Mouse (Mus musculus): ENCODE results near the gene Olfr912. TPM values are rescaled to one million over a fixed set of nuclear protein-coding genes. Genes with fewer than 3 reads are reported as not detected.

Olfr912 gene
- not detected in 2 replicates for polyA plus RNA-seq (2015; fragmentation: Nextera tagmentation; extraction: Ambion mirVana)

GRCm38 (mm10) chr9:38579878-38580277, at the start of gene Olfr912:
TSS of gene Olfr912 (plus strand) at chr9:38580178.
- ATAC-seq (ENCODE audit: low FRiP score), result no peak
- Histone ChIP-seq H3K9ac (no peak within 1 kb of the TSS), H3K27me3 (no peaks in the 10 kb centered on the region), H3K36me3 (no peaks in the 10 kb centered on the region), H3K4me1 (replicated peaks) (no peaks in the 10 kb centered on the region), H3K4me2 (no peak within 1 kb of the TSS), H3K4me3 (no peak within 1 kb of the TSS), H3K9me3 (no peaks in the 10 kb centered on the region), H3K27ac (no peak within 1 kb of the TSS)
- WGBS, result 86% methylated on average over 1 of the region's 1 CpGs

GRCm38 (mm10) chr9:38537549-38537948, 42.4 kb upstream of the Olfr912 start, which contains the start of gene Olfr910:
TSS of gene Olfr910 (plus strand) at chr9:38537849.
- H3K4me3 ChIP-seq, result no peak within 1 kb of the TSS
- H3K4me2 ChIP-seq, result no peak within 1 kb of the TSS
- no peaks in the 10 kb centered on the region for H3K36me3 ChIP-seq
- H3K9me3 ChIP-seq, result no peaks in the 10 kb centered on the region
- ATAC-seq (ENCODE audit: low FRiP score), result no peak
- no peak within 1 kb of the TSS for H3K27ac ChIP-seq
- H3K27me3 ChIP-seq, result no peaks in the 10 kb centered on the region
- no peak within 1 kb of the TSS for H3K9ac ChIP-seq
- H3K4me1 ChIP-seq (replicated peaks), result no peaks in the 10 kb centered on the region
- WGBS, result 95% methylated on average over 2 of the region's 2 CpGs

DNA sequence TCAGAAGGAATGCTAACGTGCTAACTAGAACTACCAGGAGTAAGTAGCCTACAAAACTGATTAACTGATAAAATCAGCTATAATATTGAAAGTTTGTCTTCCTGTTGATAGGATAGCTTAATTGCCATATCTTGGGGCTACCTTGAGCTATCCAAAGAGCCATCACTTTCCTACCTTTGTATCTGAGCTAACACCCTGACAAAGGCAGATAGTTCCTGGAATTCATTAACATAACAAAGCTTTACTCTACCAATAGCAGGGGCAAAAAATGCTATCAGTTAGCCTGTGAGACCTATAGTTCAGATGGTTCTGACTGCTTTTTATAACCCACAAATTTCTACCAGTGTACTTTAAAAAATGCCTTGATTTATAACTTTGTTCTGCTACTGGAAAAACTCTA, 11.1 kb downstream of the Olfr912 start:
- Histone ChIP-seq H3K27me3 (no peaks in the 10 kb centered on the region), H3K9me3 (no peaks in the 10 kb centered on the region)
- 46% methylated on average over 1 of the region's 1 CpGs for WGBS

DNA sequence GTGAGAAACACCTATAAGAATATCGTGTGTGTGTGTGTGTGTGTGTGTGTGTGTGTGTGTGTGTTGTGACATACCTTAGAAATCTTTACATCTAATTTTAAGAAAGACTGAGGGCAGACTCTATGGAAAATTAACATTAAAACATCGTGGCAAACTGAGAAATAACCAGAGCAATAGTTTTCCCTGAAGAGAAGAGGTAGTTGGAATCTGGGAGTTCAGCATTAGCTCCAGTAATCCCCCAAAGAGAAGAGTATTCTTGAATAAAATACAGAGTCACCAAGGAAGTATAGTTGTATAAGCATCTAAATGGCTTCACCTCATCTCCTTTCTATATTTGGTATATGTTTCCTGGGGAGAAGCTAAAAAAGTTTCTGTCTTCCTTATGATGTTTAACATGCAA, 12.5 kb downstream of the Olfr912 start, which contains the start of gene Olfr913:
Gene Olfr913 (plus strand): TSS at position 301 of the 400 bp plus-strand sequence.
- H3K4me3 ChIP-seq, result no peak within 1 kb of the TSS
- H3K9ac ChIP-seq, result no peak within 1 kb of the TSS
- 57% methylated on average over 2 of the region's 2 CpGs for WGBS
- no peaks in the 10 kb centered on the region for H3K27me3 ChIP-seq
- H3K9me3 ChIP-seq, result no peaks in the 10 kb centered on the region
- ATAC-seq (ENCODE audit: low FRiP score), result no peak
- H3K36me3 ChIP-seq, result no peaks in the 10 kb centered on the region
- no peak within 1 kb of the TSS for H3K27ac ChIP-seq
- no peak within 1 kb of the TSS for H3K4me2 ChIP-seq
- H3K4me1 ChIP-seq (replicated peaks), result no peaks in the 10 kb centered on the region

More for the DNA sequence above, 11.1 kb downstream of the Olfr912 start:
- Histone ChIP-seq H3K9ac (no peak overlapping the region), H3K36me3 (no peaks in the 10 kb centered on the region), H3K27ac (no peak overlapping the region), H3K4me2 (no peak overlapping the region), H3K4me1 (replicated peaks) (no peaks in the 10 kb centered on the region), H3K4me3 (no peak overlapping the region)
- no peak for ATAC-seq (ENCODE audit: low FRiP score)

GRCm38 (mm10) chr9:38604802-38605201, 24.8 kb downstream of the Olfr912 start, which contains the start of gene Olfr914:
TSS of gene Olfr914 (plus strand) at chr9:38605102.
- no peak within 1 kb of the TSS for H3K9ac ChIP-seq
- H3K4me2 ChIP-seq, result no peak within 1 kb of the TSS
- no peak within 1 kb of the TSS for H3K27ac ChIP-seq
- no peak for ATAC-seq (ENCODE audit: low FRiP score)
- H3K4me3 ChIP-seq, result no peak within 1 kb of the TSS
- H3K4me1 ChIP-seq (replicated peaks), result no peaks in the 10 kb centered on the region
- no peaks in the 10 kb centered on the region for H3K9me3 ChIP-seq
- 77% methylated on average over 2 of the region's 2 CpGs for WGBS
- no peaks in the 10 kb centered on the region for H3K27me3 ChIP-seq
- no peaks in the 10 kb centered on the region for H3K36me3 ChIP-seq

DNA sequence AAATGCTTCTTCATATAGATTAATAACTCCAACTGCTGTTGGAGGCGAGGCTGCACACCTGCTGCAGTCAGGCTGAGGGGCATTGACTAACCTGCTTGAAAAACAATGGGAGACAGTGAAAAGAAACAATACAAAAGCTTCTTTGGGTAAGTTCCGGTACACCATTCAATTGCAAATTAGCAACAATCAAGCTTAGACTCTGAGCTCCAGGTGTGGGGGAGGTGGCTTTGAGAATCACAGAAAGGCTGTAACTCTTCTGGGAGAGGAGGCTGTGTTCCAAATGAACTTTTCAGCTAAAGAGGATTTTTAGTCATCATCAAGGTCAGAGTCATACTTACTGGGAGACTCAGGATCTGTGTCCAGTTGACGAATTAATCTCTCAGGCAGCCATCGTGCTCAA, 52.4 kb downstream of the Olfr912 start:
- no peaks in the 10 kb centered on the region for H3K36me3 ChIP-seq
- H3K4me3 ChIP-seq, result no peak overlapping the region
- WGBS, result 83% methylated on average over 4 of the region's 4 CpGs
- no peak for ATAC-seq (ENCODE audit: low FRiP score)
- H3K9ac ChIP-seq, result no peak overlapping the region
- no peaks in the 10 kb centered on the region for H3K4me1 ChIP-seq (replicated peaks)
- H3K27me3 ChIP-seq, result no peaks in the 10 kb centered on the region
- peaks cover 3% of the 10 kb centered on the region; the same call in 1 of the 2 replicates for H3K9me3 ChIP-seq
- H3K4me2 ChIP-seq, result no peak overlapping the region
- H3K27ac ChIP-seq, result no peak overlapping the region

Other genes with a start within 250 kb of the Olfr912 start
- gene Olfr898, start 231.8 kb upstream of the Olfr912 start, polyA plus RNA-seq (2015; fragmentation: Nextera tagmentation; extraction: Ambion mirVana), result not detected in 2 replicates
- not detected in 2 replicates for gene Olfr250, start 213.3 kb upstream of the Olfr912 start, polyA plus RNA-seq (2015; fragmentation: Nextera tagmentation; extraction: Ambion mirVana)
- gene Olfr251, start 203.1 kb upstream of the Olfr912 start, polyA plus RNA-seq (2015; fragmentation: Nextera tagmentation; extraction: Ambion mirVana), result not detected in 2 replicates
- gene Olfr147, start 178.5 kb upstream of the Olfr912 start, polyA plus RNA-seq (2015; fragmentation: Nextera tagmentation; extraction: Ambion mirVana), result not detected in 2 replicates
- gene Olfr901, start 150.7 kb upstream of the Olfr912 start, polyA plus RNA-seq (2015; fragmentation: Nextera tagmentation; extraction: Ambion mirVana), result not detected in 2 replicates
- gene Olfr902, start 132.5 kb upstream of the Olfr912 start, polyA plus RNA-seq (2015; fragmentation: Nextera tagmentation; extraction: Ambion mirVana), result not detected in 2 replicates
- gene Olfr904, start 117.0 kb upstream of the Olfr912 start, polyA plus RNA-seq (2015; fragmentation: Nextera tagmentation; extraction: Ambion mirVana), result not detected in 2 replicates
- gene Olfr905, start 109.1 kb upstream of the Olfr912 start, polyA plus RNA-seq (2015; fragmentation: Nextera tagmentation; extraction: Ambion mirVana), result not detected in 2 replicates
- gene Olfr906, start 93.1 kb upstream of the Olfr912 start, polyA plus RNA-seq (2015; fragmentation: Nextera tagmentation; extraction: Ambion mirVana), result not detected in 2 replicates
- not detected in 2 replicates for gene Olfr907, start 84.4 kb upstream of the Olfr912 start, polyA plus RNA-seq (2015; fragmentation: Nextera tagmentation; extraction: Ambion mirVana)
- not detected in 2 replicates for gene Olfr911-ps1, start 58.6 kb upstream of the Olfr912 start, polyA plus RNA-seq (2015; fragmentation: Nextera tagmentation; extraction: Ambion mirVana)
- gene Olfr910, start 42.3 kb upstream of the Olfr912 start, polyA plus RNA-seq (2015; fragmentation: Nextera tagmentation; extraction: Ambion mirVana), result not detected in 2 replicates
- gene Olfr913, start 12.6 kb downstream of the Olfr912 start, polyA plus RNA-seq (2015; fragmentation: Nextera tagmentation; extraction: Ambion mirVana), result not detected in 2 replicates
- gene Olfr914, start 24.9 kb downstream of the Olfr912 start, polyA plus RNA-seq (2015; fragmentation: Nextera tagmentation; extraction: Ambion mirVana), result not detected in 2 replicates
- not detected in 2 replicates for gene Olfr916, start 79.7 kb downstream of the Olfr912 start, polyA plus RNA-seq (2015; fragmentation: Nextera tagmentation; extraction: Ambion mirVana)
- not detected in 2 replicates for gene Olfr917, start 85.7 kb downstream of the Olfr912 start, polyA plus RNA-seq (2015; fragmentation: Nextera tagmentation; extraction: Ambion mirVana)
- gene Olfr918, start 94.4 kb downstream of the Olfr912 start, polyA plus RNA-seq (2015; fragmentation: Nextera tagmentation; extraction: Ambion mirVana), result not detected in 2 replicates
- gene Olfr919, start 123.5 kb downstream of the Olfr912 start, polyA plus RNA-seq (2015; fragmentation: Nextera tagmentation; extraction: Ambion mirVana), result not detected in 2 replicates
- gene Vwa5a, start 138.1 kb downstream of the Olfr912 start, polyA plus RNA-seq (2015; fragmentation: Nextera tagmentation; extraction: Ambion mirVana), result 8.6 and 9.1 TPM in 2 replicates
- not detected in 2 replicates for gene Olfr920, start 172.1 kb downstream of the Olfr912 start, polyA plus RNA-seq (2015; fragmentation: Nextera tagmentation; extraction: Ambion mirVana)
- gene Olfr921, start 192.9 kb downstream of the Olfr912 start, polyA plus RNA-seq (2015; fragmentation: Nextera tagmentation; extraction: Ambion mirVana), result not detected in 2 replicates
- not detected in 2 replicates for gene Olfr922, start 234.4 kb downstream of the Olfr912 start, polyA plus RNA-seq (2015; fragmentation: Nextera tagmentation; extraction: Ambion mirVana)
- gene Olfr923, start 246.4 kb downstream of the Olfr912 start, polyA plus RNA-seq (2015; fragmentation: Nextera tagmentation; extraction: Ambion mirVana), result not detected in 2 replicates

All from hindbrain, embryonic 13.5 days (tissue).